Mouse (Mus musculus) cerebellum, adult (tissue): ENCODE results near the gene Wfdc17.

Source experiments
- ATAC-seq: cut with Nextera tagmentation; 2 replicates; pipeline ENCODE4 v1.9.2; 2017; ENCODE audit warnings: mild to moderate bottlenecking, moderate library complexity, mixed read lengths; ENCODE audit not compliant: insufficient number of reproducible peaks, low FRiP score, low TSS enrichment

Wfdc17 gene

DNA sequence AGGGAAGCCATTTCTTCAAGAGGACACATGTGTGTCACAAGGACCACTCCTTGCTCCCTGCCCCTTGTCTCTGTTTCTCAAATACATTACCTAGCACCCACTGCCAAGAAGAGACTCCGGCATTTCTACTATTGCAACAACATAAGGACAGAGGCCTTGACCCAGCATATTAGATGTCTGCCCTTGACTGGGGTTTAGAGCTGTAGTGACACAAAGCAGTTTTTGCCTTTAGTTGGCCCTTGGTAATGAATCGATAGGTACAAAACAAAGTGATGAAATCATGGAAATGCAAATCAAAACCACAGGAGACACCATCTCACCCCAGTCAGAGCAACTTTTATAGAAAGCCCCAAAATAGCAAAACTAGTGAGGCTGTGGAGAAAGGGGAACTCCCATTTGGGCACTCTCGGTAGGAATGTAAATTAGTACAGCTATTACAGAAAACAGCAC lies 33.3 kb downstream of the Wfdc17 start:
- ATAC-seq: no peak

DNA sequence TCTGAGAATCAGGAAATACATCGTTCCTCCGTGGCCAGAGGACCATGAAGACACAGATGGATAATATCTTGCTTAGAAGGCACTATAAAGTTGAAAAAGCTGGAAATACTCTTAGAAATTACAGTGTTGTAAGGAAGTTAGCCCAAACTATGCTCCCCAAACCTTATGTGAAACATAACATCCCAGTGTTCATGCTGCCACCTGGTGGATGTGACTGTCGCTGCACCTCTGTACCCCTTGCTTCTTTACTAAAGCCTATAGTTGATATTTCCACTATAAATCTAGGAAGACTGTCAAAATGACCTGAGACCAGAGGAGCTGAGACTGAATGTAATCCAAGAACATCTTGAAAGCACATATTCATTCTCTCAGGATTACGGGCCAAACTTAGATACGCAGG lies 35.5 kb downstream of the Wfdc17 start:
- no peak for ATAC-seq

DNA sequence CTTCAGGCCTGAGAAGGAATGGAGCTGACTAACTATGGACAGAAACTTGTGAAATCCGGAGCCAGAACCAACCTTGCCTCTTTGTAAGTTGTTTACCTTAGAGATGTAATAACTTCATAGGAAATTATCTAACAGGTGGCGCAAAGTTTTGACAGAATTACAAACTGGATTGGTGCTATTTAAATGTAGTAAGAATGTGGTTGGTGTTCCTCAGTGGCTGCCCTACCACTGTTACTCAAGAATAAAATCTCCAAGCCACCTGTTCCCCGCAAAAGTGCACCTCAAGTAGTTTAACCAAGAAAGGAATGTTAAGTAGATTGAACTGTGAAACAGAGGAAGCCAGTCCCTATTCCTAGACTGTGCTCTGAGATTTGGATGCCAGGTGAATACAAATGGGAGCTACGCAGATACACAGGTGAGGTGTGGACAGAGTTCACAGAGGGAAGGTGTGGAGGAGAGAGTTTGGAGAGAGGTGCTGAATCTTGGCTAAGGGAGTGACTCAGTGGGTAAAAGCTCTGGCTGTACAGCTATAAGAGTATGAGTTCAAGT lies 36.7 kb downstream of the Wfdc17 start:
- ATAC-seq: no peak

DNA sequence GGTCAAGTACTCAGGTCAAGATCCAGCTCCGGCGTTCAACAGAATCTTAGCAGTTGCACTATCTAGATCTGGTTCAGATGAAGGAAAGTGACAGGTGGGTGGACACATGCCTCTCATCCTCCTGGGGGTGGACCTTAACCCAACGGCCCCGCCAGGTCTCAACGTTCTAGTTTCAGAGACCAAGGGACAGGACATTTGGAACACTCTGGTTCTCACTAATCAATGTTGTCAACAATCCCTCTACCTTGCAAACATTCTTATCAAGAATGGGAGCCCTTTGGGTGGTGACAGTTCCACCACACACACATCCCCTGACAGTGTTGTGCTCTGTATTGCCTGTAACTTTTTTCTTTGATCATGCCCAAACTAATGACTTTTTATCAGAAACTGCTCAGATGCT lies 38.0 kb downstream of the Wfdc17 start:
- ATAC-seq: no peak

DNA sequence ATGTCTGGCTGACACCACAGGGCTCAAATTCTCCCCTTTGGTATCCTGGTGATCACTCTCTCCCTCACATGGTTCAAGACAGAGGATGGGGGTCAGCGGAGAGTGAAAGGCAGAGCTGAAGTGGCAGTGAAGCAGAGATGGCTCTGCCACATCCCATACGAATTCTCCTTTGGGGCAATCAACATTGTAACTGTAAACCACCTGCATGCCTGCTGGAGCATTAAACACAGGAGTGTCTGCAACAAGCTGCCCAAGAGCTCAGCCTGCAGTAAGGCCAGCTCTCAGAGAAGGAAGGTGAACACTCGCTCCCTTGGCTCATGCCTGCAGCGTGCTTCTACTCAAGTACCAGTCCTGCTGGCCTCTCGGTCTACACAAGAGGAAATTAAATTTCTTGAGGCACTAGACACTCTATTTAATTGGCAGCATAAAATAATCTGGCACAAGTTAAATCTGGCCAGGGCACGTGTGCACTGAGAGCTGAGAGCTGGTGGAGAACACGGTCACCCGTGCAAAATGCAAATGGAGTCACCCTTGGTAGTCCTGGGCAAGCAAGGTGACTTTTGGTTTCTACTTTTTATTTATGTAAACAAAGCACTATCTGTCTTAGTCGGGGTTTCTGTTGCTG lies 39.1 kb downstream of the Wfdc17 start:
- ATAC-seq: no peak

DNA sequence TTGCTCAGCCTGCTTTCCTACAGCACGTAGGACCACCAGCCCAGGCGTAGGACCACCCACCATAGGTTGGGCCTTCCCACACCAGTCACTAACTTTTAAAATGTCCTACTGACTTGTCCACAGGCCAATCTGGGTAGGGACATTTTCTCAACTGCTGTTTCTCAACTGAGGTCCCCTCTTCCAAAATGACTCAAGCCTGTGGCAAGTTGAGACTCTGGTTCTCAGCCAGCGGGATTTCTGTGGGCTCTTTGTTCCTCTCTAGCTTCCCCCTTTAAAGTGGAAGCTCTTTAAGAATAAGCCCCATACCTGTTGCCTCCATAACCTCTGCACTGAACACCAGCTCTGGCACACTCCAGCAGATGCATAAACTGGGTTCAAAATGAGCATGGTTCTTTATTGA lies 39.7 kb downstream of the Wfdc17 start:
- no peak for ATAC-seq

DNA sequence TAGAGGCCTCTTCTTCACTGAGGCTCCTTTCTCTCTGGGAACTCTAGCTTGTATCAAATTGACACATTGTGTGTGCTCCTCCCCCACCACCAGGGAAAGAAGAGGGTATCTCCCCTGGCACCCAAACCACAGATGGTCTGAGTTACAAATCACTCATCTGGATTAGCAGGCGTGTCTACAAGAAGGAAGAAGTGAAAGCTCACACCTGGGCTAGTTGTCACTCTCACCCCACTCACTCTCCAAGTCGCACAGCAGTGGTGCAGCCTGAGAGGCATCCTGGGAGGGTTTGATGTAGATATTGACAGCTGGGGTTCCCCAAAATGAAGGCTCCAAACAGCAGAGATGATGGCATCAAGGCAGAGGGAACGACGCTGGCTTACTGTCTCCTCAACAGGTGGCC lies 42.4 kb downstream of the Wfdc17 start:
- ATAC-seq: no peak

DNA sequence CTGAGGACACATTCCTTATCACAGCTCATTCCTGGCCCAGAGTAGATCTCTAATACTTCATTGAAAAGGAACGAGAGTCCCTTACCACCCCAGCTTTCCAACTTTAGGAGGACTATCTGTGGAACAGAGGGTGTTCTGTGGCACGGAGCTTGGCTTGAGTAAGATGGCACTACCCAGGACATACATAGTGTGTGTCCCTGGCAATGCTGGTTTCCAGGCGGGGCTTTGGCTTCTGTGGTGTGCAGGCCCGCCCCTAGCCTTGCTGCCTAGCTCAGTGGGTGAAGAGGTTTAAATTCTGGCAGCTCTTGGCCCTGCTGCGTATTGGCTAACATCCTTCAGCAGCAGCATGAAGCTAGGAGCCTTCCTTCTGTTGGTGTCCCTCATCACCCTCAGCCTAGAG lies 42.9 kb downstream of the Wfdc17 start, which contains the start of gene Wfdc21:
Gene Wfdc21, plus strand, starts transcription at position 260 of the 400 bp plus-strand sequence.
- ATAC-seq: no peak

DNA sequence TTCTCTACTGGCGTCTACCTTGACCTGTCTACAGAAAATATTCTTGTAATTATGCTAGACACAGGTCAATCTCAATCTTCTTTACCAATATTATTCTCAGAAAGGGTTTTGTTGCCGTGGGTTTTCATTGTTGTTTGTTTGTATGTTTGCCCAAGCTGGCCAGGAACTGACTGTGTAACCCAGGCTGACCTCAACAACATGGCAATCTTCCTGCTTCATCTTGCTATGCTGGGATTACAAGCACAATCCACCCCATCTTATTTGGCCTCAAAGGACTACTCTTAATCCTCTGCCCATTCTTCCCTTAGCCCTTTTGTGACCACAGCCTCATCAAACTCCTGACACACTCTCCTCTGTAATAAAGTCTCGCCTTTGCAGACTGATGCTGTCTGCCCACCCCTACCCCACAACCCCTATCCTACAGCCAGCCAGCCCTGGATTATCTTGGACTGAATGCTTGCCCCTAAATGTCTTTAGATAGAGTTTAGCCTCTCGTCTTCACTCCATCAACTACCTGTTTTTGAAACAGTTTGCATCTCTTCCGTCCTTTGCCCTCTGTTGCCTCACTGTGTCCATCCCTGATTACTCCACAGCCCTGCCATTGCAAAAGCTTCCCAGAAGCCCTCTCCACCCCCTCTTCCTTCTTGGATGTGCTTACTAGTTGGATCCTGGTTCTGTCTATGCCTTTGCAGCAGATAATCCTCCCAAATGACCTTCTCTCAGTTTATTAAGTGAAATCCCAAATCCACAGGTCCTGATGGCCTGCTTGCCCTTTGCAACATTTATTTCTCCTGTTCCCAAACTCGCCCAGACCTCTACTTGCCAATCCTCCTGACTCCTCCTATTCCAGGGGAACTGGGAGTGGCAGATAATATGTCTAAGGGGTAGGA lies 43.8 kb downstream of the Wfdc17 start:
- no peak for ATAC-seq

DNA sequence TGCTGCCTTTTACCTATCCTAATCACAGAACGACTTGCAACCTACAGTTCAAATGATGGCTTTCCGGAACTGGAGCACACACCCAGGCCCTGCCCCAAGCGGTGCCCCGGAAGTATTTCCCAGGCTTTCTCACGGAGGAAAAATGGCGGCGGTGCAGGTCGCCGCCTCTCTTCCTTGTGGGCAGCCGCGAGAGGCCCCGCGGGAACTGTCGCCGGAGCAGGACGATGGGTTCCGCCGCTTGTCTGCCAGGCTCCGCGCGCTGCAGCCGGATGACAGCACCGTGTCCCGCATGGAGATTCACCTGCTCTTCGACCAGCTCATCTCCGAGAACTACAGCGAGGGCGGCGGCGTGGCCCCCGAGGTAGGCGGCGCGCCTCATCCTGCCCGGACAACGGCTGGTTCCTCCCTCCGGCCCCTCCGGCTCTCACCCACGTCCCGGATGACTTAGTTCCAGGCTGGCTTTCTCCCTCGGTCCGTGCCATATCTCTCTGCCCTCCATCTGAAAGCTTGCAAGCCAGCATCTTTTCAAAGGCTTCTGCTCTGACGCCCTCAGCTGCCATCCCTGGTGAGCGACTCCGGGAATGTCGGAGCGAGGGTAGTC lies 49.9 kb downstream of the Wfdc17 start, which contains the start of gene Heatr6:
Gene Heatr6, plus strand, starts transcription at position 116 of the 601 bp plus-strand sequence.
- ATAC-seq: peak; percentile 96

DNA sequence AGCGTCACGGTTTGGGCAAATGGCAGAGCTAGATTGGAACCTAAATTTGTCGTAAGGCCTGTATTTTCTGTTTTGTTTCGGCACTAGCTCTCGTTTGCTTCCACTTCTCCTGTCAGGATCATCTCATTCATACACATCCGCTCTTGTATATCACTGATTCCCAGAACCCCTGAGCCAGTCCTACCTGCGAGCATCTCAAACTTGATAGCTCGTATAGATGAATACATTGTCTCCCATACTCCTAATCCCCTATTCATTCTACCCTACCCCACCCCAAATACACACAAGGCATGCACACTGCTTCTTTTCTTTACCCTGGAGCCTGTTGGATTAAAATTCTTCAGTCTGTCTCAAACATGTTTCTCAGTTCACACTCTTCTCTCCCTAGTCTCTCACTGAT lies 50.4 kb downstream of the Wfdc17 start:
- ATAC-seq: no peak
